Mouse (Mus musculus): ENCODE measurements at regions not wholly inside any gene's neighbourhood (a gene's known extent, or its start where the extent isn't known, plus 50 kb on each side); places are given as distances from the start of the nearest gene placed in this dataset.
A peak's percentile ranks its signal among the peaks of the same experiment; 100 is the strongest.

DNA sequence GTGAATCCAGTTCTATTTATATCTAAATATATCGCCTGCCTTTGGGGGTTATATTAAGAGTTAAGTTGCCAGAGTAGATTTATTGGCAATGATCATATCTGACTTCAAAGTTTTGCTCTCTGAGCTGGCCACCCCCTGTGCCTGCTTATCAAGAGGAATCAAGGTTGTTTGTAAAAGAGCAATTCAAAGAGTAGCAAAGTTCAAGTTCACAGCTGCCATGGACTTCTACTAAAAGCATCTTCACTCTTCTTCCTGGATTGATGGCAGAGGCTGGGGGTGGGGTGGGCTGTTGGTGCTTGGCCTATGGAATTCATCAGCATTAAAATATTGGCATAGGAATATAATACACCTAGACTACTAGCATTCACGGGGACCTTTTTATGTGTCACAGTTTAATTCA is 131.2 kb upstream of the Cxxc4 start:
- DNase-seq (ENCODE audit: low spot score) = no peak

DNA sequence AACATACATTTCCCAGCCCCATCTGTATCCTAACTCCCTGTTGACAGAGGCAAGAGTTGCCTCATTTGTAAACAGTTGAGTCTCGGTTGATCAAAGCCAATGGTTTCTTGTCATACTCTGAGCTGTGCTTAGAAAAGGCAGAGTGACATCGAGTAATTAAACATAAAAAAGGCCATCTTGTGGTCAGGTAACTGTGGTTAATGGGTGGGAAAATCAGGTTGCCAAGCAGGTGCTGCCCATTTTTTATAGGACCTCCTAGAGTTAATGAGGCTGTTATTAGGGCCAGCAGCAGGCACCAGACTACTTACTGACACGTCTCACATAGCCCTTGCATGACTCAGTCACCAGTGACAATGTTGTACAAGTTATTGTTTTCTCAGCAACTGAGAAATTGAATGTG is 130.7 kb upstream of the Cxxc4 start:
- DNase-seq (ENCODE audit: low spot score) = no peak

DNA sequence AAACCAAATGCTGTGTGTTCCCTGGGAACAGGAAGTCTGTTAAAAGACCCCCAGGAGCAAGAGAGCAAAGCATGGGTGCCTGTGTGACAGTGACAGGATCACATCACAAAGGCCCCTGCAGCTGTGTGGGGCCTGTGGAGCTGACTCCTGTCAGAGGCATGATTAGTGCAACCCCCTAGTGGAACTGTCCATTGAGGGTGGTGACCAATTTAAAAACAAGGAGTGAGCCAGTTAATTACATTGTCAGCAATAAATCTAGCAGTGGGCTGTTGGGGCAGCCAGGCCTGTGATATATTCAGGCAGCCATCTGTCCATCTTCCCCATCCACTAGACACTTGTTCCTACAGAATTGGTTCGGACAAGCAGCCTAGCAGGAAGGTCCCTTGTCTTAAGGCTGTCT is 121.8 kb upstream of the Cxxc4 start:
- DNase-seq (ENCODE audit: low spot score) = no peak

DNA sequence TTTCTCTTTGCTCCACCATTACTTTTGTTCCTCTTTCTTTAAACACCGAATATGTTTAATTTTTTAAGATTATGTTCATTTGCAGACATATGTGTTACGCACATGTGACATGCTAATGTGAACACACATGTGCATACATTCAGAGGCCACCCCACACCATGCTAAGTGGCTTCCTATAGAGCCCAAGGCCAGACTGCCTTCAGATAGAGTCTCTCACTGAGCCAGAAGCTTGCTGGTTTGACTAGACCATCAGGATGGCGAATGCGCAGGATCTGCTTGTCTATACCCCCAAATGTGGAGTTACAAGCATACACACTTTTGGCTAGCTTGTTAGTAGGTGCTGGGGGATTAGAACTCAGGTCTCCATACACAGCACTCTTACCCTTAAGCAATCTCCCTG is 121.3 kb upstream of the Cxxc4 start:
- DNase-seq (ENCODE audit: low spot score) = no peak

DNA sequence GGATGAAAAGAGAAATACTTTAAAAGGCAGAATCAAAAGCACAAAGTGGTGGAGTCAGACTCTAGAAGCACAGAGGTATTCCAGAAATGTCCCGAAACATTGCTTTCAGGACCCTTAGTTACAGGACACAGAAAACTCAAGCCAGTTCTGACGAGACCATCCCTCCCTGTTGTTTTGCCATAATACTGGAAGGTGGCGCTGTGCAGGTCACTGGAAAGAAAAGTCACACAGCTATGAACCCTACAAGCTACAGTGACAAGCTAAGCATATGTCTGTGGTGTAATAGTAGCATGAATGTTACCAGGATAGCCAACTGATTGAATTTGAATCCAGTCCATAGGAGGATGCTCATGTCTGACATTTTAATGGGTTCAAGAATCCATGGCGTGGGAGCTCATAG is 117.4 kb upstream of the Cxxc4 start:
- DNase-seq (ENCODE audit: low spot score) = no peak

GRCm38 (mm10) chr3:134124982-134125381 is 111.3 kb upstream of the Cxxc4 start:
- DNase-seq (ENCODE audit: low spot score) = no peak

GRCm38 (mm10) chr3:134130412-134130811 is 105.9 kb upstream of the Cxxc4 start:
- no peak for DNase-seq (ENCODE audit: low spot score)

DNA sequence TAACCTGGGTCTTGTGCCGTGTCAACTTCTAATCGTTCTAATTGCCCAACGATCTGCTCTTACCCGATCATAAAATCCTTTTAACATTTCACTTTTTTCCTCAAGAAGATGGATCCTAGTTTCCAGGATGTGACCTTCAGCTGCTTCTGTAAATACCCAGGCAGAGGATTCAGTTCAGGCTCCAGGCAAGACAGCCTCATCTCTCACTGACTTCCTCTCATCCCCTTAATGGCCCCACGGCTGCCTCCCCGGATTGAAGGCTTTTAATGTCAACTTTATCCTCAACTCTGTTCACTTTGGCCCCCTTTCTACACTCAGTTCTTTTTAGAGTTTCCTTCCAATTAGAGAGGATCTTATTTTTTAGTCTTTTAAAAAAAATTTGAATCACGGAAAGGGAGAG is 91.0 kb upstream of the Cxxc4 start:
- DNase-seq (ENCODE audit: low spot score) = no peak

- no peak for DNase-seq (ENCODE audit: low spot score)
These were observed 90.3 kb upstream of the Cxxc4 start for GRCm38 (mm10) chr3:134145935-134146334.

DNA sequence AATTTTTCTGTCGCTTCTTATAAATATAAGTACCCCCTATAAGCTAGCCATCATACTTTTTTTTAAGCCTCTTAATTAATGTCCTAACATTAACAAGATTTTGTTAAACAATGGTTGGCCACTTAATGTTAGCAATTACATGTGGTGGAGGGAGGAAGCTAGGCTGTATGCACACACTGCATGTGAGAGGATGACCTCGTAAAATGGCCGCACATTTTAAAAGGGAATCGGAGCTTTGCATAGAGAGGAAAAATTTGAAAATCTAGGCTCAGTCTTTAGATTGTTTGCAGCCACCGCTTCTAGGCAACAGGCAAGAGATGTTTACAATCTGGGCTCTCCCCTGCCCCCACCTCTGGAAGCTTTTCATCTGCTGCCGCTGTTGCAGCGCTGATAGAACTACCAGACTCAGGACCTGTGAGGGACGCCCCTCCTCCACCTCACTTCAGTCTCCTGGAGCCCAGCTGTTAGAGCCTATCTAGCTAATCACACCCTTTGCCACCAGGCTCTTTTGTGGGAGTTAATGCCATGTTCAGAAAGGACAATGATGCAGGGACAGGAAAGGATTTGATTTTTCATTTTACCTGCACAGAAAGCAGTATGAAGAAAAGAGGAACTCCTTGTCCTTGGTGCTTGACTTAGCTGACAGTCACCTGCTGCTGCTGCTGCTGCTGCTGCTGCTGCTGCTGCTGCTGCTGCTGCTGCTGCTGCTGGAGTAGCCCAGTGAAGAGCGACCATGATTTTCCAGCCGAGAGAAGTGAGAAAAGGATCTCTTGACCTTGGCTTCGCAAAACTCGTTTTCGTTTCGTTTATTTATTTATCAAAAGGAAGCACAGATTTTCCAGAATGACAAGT is 89.7 kb upstream of the Cxxc4 start:
- peak; percentile 12 for DNase-seq (ENCODE audit: low spot score)

- DNase-seq (ENCODE audit: low spot score) = no peak
These were observed 74.0 kb upstream of the Cxxc4 start for GRCm38 (mm10) chr3:134162288-134162687.

GRCm38 (mm10) chr3:134169922-134170321 is 66.4 kb upstream of the Cxxc4 start:
- no peak for DNase-seq (ENCODE audit: low spot score)

- DNase-seq (ENCODE audit: low spot score) = no peak
These were observed 63.9 kb upstream of the Cxxc4 start for GRCm38 (mm10) chr3:134172357-134172756.

DNA sequence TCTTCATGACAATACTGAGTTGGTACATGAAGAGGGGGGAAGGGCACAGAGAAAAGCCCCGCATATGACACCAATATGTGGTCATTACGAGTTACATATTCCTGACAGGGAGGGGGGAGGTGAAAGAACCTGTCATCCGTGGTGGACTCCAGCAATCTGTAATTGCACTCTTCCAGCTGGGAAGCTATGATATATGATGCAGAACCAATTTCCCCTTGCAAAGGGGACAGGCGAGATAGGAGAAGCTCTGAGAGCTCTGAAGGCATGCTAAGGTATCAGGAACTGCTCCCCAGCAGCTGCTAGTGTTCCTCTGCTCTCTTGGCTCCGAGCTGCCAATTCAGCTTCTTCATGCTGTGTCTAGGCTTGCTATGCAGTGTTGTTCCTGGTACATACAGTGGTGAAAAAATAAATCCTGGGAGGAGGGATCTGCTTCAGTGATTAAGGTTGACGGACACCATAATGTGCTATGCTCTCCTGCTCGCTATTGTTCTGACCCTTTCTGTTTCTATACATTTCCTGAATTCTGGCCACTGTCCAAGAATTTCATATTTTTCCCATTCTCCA is 57.7 kb upstream of the Cxxc4 start:
- DNase-seq (ENCODE audit: low spot score) = no peak

DNA sequence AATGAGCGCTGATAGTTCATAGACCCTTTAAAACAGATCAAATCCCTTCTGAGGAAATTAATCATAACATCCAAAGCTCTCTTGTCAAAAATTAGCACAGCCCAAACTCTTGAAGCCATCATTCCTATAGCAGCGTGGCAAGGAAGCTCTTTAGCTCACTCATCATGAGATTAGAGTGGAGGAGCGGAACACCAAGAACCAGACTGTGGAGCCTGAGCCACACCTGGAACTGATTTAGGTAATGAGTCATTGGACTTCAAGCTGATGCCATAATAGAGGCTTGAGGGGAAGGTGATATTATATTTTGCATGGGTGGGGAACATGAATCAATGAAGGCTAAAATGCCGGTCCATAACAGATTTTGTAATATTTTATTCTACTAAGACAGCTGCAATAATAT is 52.2 kb upstream of the Cxxc4 start:
- DNase-seq (ENCODE audit: low spot score) = no peak
